Mouse (Mus musculus) MEL (cell line): ENCODE results near the gene Iqch.

Experiments
- GATA1 ChIP-seq: IDR thresholded peaks from 2 replicates; pipeline ENCODE4 v1.6.1; 2011; ENCODE audit warnings: low read depth, low read length, improper control_type of control experiment
- POLR2A ChIP-seq, 2 experiments: IDR thresholded peaks; 2 replicates each; pipeline ENCODE4 v1.6.1; 2011 to 2012; ENCODE audit warnings: low read length in 2 of 2, mild to moderate bottlenecking in 2 of 2, control low read depth in 1 of 2, improper control_type of control experiment in 1 of 2, low read depth in 1 of 2, moderate library complexity in 1 of 2; ENCODE audit not compliant: control insufficient read depth in 1 of 2, insufficient read depth in 1 of 2, poor library complexity in 1 of 2
- TAL1 ChIP-seq: IDR thresholded peaks from 2 replicates; pipeline ENCODE4 v1.6.1; 2012; ENCODE audit warnings: mild to moderate bottlenecking, inconsistent platforms, low read length, moderate library complexity, mixed read lengths
- ZKSCAN1 ChIP-seq: IDR thresholded peaks from 2 replicates; pipeline ENCODE4 v1.6.1; 2012; ENCODE audit warnings: low read depth, mild to moderate bottlenecking, inconsistent platforms, low read length, improper control_type of control experiment, moderate library complexity

DNA sequence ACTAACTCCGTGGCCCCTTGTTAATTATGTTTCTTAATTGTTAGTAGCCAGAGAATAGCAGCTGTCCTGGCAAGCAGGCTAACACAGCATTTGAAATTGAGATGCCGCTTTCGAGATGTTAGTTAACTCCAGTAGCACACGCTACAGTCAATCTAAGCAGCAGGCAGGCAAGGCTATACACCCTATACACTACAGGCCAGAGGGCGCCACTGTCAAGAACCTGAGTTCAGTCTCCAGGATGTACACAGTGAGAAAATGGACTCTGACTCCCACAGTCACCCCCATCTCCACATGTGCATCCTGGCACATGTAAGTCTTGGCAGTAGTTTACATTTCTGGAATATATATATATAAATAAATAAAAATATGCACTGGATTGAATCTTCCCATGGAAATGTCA is 22.6 kb downstream of the Iqch start:
- TF ChIP-seq GATA1 (no peak), POLR2A (IDR thresholded peaks at IDR 0.05; ENCODE audit: control insufficient read depth in 1 of 2, insufficient read depth in 1 of 2, low read depth in 1 of 2, low read length in 2 of 2, poor library complexity in 1 of 2) (no peak), ZKSCAN1 (no peak), TAL1 (no peak)
